Mouse (Mus musculus) adrenal gland, postnatal 25 days (tissue): ENCODE measurements around the gene Gorasp1. TPM values are rescaled to one million over a fixed set of nuclear protein-coding genes. Genes with fewer than 3 reads are reported as not detected.

Experiments used
- DNase-seq: peaks from one replicate; pipeline ENCODE4 v3.0.0; 2021; ENCODE audit warnings: mixed read lengths
- total RNA-seq: library from RNA; stranded (reverse); gene quantifications from 2 replicates; pipeline ENCODE4 v1.2.3, GENCODE M21; 2021

Gorasp1 gene
- total RNA-seq, 1 experiment from 2014 or later = 33.1 TPM

- DNase-seq = no peak
Measured at GRCm38 (mm10) chr9:119926497-119926896, 10.9 kb downstream of the Gorasp1 start.

- DNase-seq = no peak
Measured at GRCm38 (mm10) chr9:119925729-119926128, 11.6 kb downstream of the Gorasp1 start.

- DNase-seq = no peak
Measured at GRCm38 (mm10) chr9:119925120-119925657, 12.2 kb downstream of the Gorasp1 start.

- no peak for DNase-seq
Measured at GRCm38 (mm10) chr9:119923462-119923861, 13.9 kb downstream of the Gorasp1 start.

GRCm38 (mm10) chr9:119919858-119920257 lies 17.5 kb downstream of the Gorasp1 start:
- DNase-seq = no peak

- no peak for DNase-seq
Measured at GRCm38 (mm10) chr9:119913087-119913838, 24.1 kb downstream of the Gorasp1 start.

- DNase-seq = no peak
Measured at GRCm38 (mm10) chr9:119909931-119910330, 27.4 kb downstream of the Gorasp1 start.

GRCm38 (mm10) chr9:119908708-119909107 lies 28.7 kb downstream of the Gorasp1 start:
- no peak for DNase-seq

GRCm38 (mm10) chr9:119902410-119903151 lies 34.8 kb downstream of the Gorasp1 start:
- DNase-seq = no peak

- no peak for DNase-seq
Measured at GRCm38 (mm10) chr9:119899446-119899845, 37.9 kb downstream of the Gorasp1 start.

- no peak for DNase-seq
Measured at GRCm38 (mm10) chr9:119895040-119895721, 42.2 kb downstream of the Gorasp1 start.

- DNase-seq = peak; percentile 92
Measured at GRCm38 (mm10) chr9:119894339-119895009, 42.9 kb downstream of the Gorasp1 start, which contains the start of gene Wdr48. Gene Wdr48 (plus strand): TSS chr9:119894878.

GRCm38 (mm10) chr9:119893881-119894280 lies 43.5 kb downstream of the Gorasp1 start:
- DNase-seq = no peak

GRCm38 (mm10) chr9:119890692-119891091 lies 46.7 kb downstream of the Gorasp1 start:
- no peak for DNase-seq

- no peak for DNase-seq
Measured at GRCm38 (mm10) chr9:119889446-119889845, 47.9 kb downstream of the Gorasp1 start.

- no peak for DNase-seq
Measured at GRCm38 (mm10) chr9:119888843-119889246, 48.5 kb downstream of the Gorasp1 start.

- DNase-seq = no peak
Measured at GRCm38 (mm10) chr9:119887144-119887901, 50.0 kb downstream of the Gorasp1 start.
